Mouse (Mus musculus) v-Abl transformed pro-B cells (cell line): Measurements from ENCODE around the gene Wfdc15b.
"Not testable (repeated sequence)": the region's sequence is repeated elsewhere in the genome, so short reads cannot be mapped to it uniquely, and the experiment has no call there.

Experiments used
- in situ Hi-C, 2 experiments: fragments of 400-800 bp; cut with MboI; formaldehyde crosslinking; loops; one replicate each; pipeline ENCODE4 v1.15.1; 2025; ENCODE audit not compliant: unreplicated experiment in 2 of 2

Wfdc15b gene

GRCm38 (mm10) chr2:164221522-164221921, at the start of gene Wfdc15b:
Gene Wfdc15b, minus strand, starts transcription at chr2:164221660.
- in situ Hi-C loops, result no loop called here

GRCm38 (mm10) chr2:164256540-164256939, 35.1 kb upstream of the Wfdc15b start, which contains the start of gene Svs3b:
Gene Svs3b, minus strand, starts transcription at chr2:164256640.
- in situ Hi-C loops, result not testable (repeated sequence)

- in situ Hi-C loops, result no loop called here
These were observed 16.9 kb upstream of the Wfdc15b start, which contains the start of gene Svs2 for GRCm38 (mm10) chr2:164238366-164238765. Gene Svs2, minus strand, starts transcription at chr2:164238466.

- in situ Hi-C loops, result no loop called here
These were observed 11.2 kb upstream of the Wfdc15b start for GRCm38 (mm10) chr2:164232671-164233070.

- in situ Hi-C loops, result no loop called here
These were observed 7.1 kb upstream of the Wfdc15b start for GRCm38 (mm10) chr2:164228361-164229070.

- in situ Hi-C loops, result no loop called here
These were observed 2.2 kb downstream of the Wfdc15b start for GRCm38 (mm10) chr2:164219295-164219694.

- in situ Hi-C loops, result no loop called here
These were observed 8.7 kb downstream of the Wfdc15b start for GRCm38 (mm10) chr2:164212711-164213110.

GRCm38 (mm10) chr2:164210892-164211291, 10.6 kb downstream of the Wfdc15b start:
- in situ Hi-C loops, result no loop called here

GRCm38 (mm10) chr2:164206676-164207075, 14.8 kb downstream of the Wfdc15b start:
- in situ Hi-C loops, result no loop called here

GRCm38 (mm10) chr2:164206011-164206410, 15.4 kb downstream of the Wfdc15b start:
- in situ Hi-C loops, result not testable (repeated sequence)

- in situ Hi-C loops, result loop anchor here in 1 of 2 experiments (25.0 kb wide), 1 partner anchor 337 kb away; the partner anchor contains the start of gene Kcnk15
These were observed 21.7 kb downstream of the Wfdc15b start, which contains the start of gene Wfdc15a for GRCm38 (mm10) chr2:164199626-164200327. Gene Wfdc15a, minus strand, starts transcription at chr2:164200130.

- in situ Hi-C loops, result loop anchor here in 1 of 2 experiments (25.0 kb wide), 1 partner anchor 334 kb away; the partner anchor contains the start of gene Kcnk15
These were observed 24.8 kb downstream of the Wfdc15b start for GRCm38 (mm10) chr2:164196700-164196990.

- in situ Hi-C loops, result loop anchor here in 1 of 2 experiments (25.0 kb wide), 1 partner anchor 334 kb away; the partner anchor contains the start of gene Kcnk15
These were observed 25.3 kb downstream of the Wfdc15b start for GRCm38 (mm10) chr2:164195971-164196699.

- in situ Hi-C loops, result loop anchor here in 1 of 2 experiments (25.0 kb wide), 1 partner anchor 333 kb away; the partner anchor contains the start of gene Kcnk15
These were observed 26.4 kb downstream of the Wfdc15b start for GRCm38 (mm10) chr2:164194959-164195630.

GRCm38 (mm10) chr2:164192279-164192678, 29.2 kb downstream of the Wfdc15b start:
- in situ Hi-C loops, result loop anchor here in 1 of 2 experiments (25.0 kb wide), 1 partner anchor 330 kb away; the partner anchor contains the start of gene Kcnk15

- in situ Hi-C loops, result loop anchor here in 1 of 2 experiments (25.0 kb wide), 1 partner anchor 328 kb away; the partner anchor contains the start of gene Kcnk15
These were observed 30.9 kb downstream of the Wfdc15b start, which contains the start of gene Wfdc12 for GRCm38 (mm10) chr2:164190576-164190975. Gene Wfdc12, minus strand, starts transcription at chr2:164190608.

GRCm38 (mm10) chr2:164188722-164189121, 32.7 kb downstream of the Wfdc15b start:
- in situ Hi-C loops, result loop anchor here (10.0 to 25.0 kb wide), 2 partner anchors 196 to 326 kb away; partner anchors contain the start of genes Kcnk15 (in 1 of the 2) and Slpi (in 1 of the 2)

GRCm38 (mm10) chr2:164184145-164184719, 37.2 kb downstream of the Wfdc15b start:
- in situ Hi-C loops, result loop anchor here (10.0 to 25.0 kb wide), 2 partner anchors 201 to 322 kb away; partner anchors contain the start of genes Kcnk15 (in 1 of the 2) and Slpi (in 1 of the 2)

GRCm38 (mm10) chr2:164183340-164183739, 38.1 kb downstream of the Wfdc15b start:
- in situ Hi-C loops, result loop anchor here (10.0 to 25.0 kb wide), 2 partner anchors 201 to 321 kb away; partner anchors contain the start of genes Kcnk15 (in 1 of the 2) and Slpi (in 1 of the 2)
